Mouse (Mus musculus): ENCODE measurements around the gene Prox1. TPM values are rescaled to one million over a fixed set of nuclear protein-coding genes. Genes with fewer than 3 reads are reported as not detected.

Gene Prox1
- total and polyA plus RNA-seq, 2 experiments from 2014 or later, result 3.8 to 8.4 TPM

DNA sequence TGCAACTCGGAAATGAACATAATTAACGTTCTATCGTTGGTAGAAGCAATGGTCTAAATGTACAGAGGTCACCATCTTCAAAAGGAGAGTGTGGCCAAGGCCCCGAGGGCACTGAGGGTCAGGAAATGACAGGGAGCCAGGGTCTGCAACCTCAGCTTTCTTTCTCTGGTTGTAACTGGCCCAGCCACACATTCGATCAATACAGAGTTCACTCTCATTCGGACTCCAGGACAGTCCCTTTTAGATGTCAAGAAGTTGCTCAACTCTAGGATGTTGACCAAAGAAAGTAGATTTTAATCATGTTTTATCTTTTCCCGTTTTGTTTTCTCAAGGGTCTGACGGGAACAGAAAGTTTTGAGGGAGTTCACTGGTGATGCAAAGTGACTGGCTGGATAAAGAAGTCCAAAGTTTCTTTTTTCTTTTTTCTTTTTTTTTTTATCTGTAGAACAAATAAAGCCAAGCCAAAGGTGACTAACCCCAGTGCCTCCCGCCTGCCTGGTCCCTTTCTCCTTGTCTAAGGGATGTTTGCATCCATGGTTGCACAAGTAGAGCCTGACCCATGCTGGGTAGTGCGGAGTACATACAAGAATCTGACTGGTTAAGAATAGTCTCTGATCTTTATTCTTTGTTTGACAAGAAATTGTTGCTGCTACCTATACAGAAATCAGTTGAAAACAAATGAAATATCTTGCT, 34.0 kb upstream of the Prox1 start:
- H3K9ac ChIP-seq (replicated peaks; ENCODE audit: low read length), result no peak overlapping the region
- H3K4me2 ChIP-seq (ENCODE audit: low read depth, low read length), result no peak overlapping the region
- no peaks in the 10 kb centered on the region for H3K4me1 ChIP-seq (ENCODE audit: insufficient read depth, low read length)
- DNase-seq (ENCODE audit: low spot score), result no peak
- no peaks in the 10 kb centered on the region for H3K27me3 ChIP-seq (ENCODE audit: insufficient read depth, low read length)
- no peak overlapping the region for H3K4me3 ChIP-seq (ENCODE audit: low read length)
- no peak overlapping the region for H3K27ac ChIP-seq
- H3K36me3 ChIP-seq (ENCODE audit: insufficient read depth, low read length), result no peaks in the 10 kb centered on the region
- no peaks in the 10 kb centered on the region for H3K9me3 ChIP-seq (ENCODE audit: low read length)
- TF ChIP-seq CTCF (IDR thresholded peaks at IDR 0.05; ENCODE audit: low read depth), result no peak
- no peak for ATAC-seq
- 39% methylated on average over 10 of the region's 10 CpGs for WGBS

DNA sequence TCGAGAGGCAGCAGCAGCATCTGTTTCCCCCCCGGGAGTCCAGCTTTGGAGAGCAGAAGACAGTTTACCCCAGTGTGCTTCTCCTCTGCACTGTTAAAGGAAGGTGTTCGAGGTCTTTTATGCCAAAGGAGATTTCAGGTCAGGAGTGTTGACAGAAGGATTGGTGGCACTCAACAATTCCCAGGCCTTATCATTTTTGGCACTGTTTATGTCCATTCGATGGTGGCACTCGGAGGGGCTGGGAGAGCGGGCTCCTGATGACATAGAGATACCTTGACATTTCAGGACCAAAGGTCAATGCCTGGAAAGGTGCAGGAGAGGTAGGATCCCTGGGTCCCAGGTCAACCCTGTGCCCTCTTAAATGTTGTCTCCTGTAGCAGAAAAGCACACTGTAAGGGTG, 31.2 kb upstream of the Prox1 start:
- no peak overlapping the region for H3K27ac ChIP-seq
- no peak for TF ChIP-seq CTCF (IDR thresholded peaks at IDR 0.05; ENCODE audit: low read depth)
- 88% methylated on average over 6 of the region's 6 CpGs for WGBS
- ATAC-seq (no peak), DNase-seq (ENCODE audit: low spot score) (no peak)
- no peaks in the 10 kb centered on the region for H3K4me1 ChIP-seq (ENCODE audit: insufficient read depth, low read length)
- H3K9me3 ChIP-seq (ENCODE audit: low read length), result no peaks in the 10 kb centered on the region
- H3K36me3 ChIP-seq (ENCODE audit: insufficient read depth, low read length), result no peaks in the 10 kb centered on the region
- H3K4me3 ChIP-seq (ENCODE audit: low read length), result no peak overlapping the region
- no peak overlapping the region for H3K4me2 ChIP-seq (ENCODE audit: low read depth, low read length)
- H3K27me3 ChIP-seq (ENCODE audit: insufficient read depth, low read length), result no peaks in the 10 kb centered on the region
- no peak overlapping the region for H3K9ac ChIP-seq (replicated peaks; ENCODE audit: low read length)

DNA sequence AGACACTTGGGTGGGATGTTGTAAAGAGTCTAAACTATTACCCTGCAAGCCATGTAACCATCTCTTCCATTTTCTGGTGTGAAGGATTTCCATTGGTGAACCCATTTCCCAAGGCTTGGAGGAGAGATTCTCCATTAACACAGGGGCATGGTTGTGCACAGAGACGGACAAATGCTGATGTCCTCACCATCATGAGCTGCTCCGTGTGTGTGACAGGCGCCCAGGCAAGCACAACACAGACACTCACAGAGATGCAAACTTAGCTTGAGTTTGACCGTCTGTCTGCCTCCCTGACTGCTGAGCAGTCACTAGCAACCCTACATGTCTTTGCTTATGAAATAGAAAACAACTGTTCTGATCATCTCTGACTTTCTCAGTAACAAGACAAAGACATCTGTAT, 30.5 kb upstream of the Prox1 start:
- H3K4me3 ChIP-seq (ENCODE audit: low read length), result no peak overlapping the region
- DNase-seq (ENCODE audit: low spot score) (no peak), ATAC-seq (no peak)
- no peak for TF ChIP-seq CTCF (IDR thresholded peaks at IDR 0.05; ENCODE audit: low read depth)
- H3K27ac ChIP-seq, result no peak overlapping the region
- 96% methylated on average over 4 of the region's 4 CpGs for WGBS
- no peak overlapping the region for H3K4me2 ChIP-seq (ENCODE audit: low read depth, low read length)
- H3K9ac ChIP-seq (replicated peaks; ENCODE audit: low read length), result no peak overlapping the region
- no peaks in the 10 kb centered on the region for H3K36me3 ChIP-seq (ENCODE audit: insufficient read depth, low read length)
- no peaks in the 10 kb centered on the region for H3K27me3 ChIP-seq (ENCODE audit: insufficient read depth, low read length)
- H3K9me3 ChIP-seq (ENCODE audit: low read length), result no peaks in the 10 kb centered on the region
- no peaks in the 10 kb centered on the region for H3K4me1 ChIP-seq (ENCODE audit: insufficient read depth, low read length)

DNA sequence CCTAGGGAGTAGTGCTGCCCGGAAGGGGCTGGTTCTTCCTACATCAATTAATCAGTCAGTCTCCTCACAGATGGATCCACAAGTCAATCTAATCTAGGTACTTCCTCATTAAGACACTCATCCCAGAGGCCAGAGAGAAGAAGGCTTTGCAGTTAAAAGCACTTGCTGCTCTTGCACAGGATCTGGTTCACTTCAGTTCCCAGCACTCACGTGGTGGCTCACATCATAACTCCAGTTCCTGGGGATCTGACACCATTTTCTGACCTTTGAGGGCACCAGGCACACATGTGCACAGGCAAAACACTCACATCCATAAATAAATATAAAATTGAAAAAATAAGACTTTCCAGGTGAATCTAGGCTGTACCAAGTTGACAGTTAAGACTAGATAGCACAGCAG, 27.7 kb upstream of the Prox1 start:
- H3K9ac ChIP-seq (replicated peaks; ENCODE audit: low read length), result no peak overlapping the region
- H3K27me3 ChIP-seq (ENCODE audit: insufficient read depth, low read length), result peaks cover under 1% of the 10 kb centered on the region; the same call in 1 of the 2 replicates
- H3K4me2 ChIP-seq (ENCODE audit: low read depth, low read length), result no peak overlapping the region
- H3K9me3 ChIP-seq (ENCODE audit: low read length), result no peaks in the 10 kb centered on the region
- TF ChIP-seq CTCF (IDR thresholded peaks at IDR 0.05; ENCODE audit: low read depth), result no peak
- no peak overlapping the region for H3K27ac ChIP-seq
- H3K36me3 ChIP-seq (ENCODE audit: insufficient read depth, low read length), result no peaks in the 10 kb centered on the region
- no peaks in the 10 kb centered on the region for H3K4me1 ChIP-seq (ENCODE audit: insufficient read depth, low read length)
- DNase-seq (ENCODE audit: low spot score) (no peak), ATAC-seq (no peak)
- no peak overlapping the region for H3K4me3 ChIP-seq (ENCODE audit: low read length)
- WGBS, result 88% methylated on average over 2 of the region's 2 CpGs

DNA sequence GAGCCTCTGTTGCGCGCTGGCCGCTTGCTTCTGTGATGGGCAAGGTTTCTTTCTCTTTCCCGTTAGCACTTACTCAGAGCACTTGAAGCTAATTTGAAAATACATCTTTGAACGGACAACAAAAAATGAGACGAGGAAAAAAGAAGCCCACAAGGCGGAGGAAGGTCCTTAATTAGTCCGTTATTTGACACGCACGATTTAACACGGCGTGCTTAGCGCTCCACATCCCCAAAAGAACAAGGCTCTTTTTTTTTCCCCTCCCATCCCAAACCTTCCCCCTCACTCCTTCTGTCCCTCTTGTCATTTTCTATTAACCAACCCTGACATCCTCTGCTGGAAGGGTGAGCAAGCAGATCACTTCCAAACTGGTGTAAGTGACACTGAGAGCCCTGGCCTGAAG, 21.5 kb upstream of the Prox1 start:
- no peaks in the 10 kb centered on the region for H3K4me1 ChIP-seq (ENCODE audit: insufficient read depth, low read length)
- no peaks in the 10 kb centered on the region for H3K36me3 ChIP-seq (ENCODE audit: insufficient read depth, low read length)
- DNase-seq (ENCODE audit: low spot score) (no peak), ATAC-seq (no peak)
- no peak overlapping the region for H3K27ac ChIP-seq
- H3K4me2 ChIP-seq (ENCODE audit: low read depth, low read length), result no peak overlapping the region
- H3K9me3 ChIP-seq (ENCODE audit: low read length), result no peaks in the 10 kb centered on the region
- H3K4me3 ChIP-seq (ENCODE audit: low read length), result no peak overlapping the region
- 27% methylated on average over 13 of the region's 13 CpGs for WGBS
- TF ChIP-seq CTCF (IDR thresholded peaks at IDR 0.05; ENCODE audit: low read depth), result no peak
- no peak overlapping the region for H3K9ac ChIP-seq (replicated peaks; ENCODE audit: low read length)
- H3K27me3 ChIP-seq (ENCODE audit: insufficient read depth, low read length), result peaks cover 4% of the 10 kb centered on the region; the same call in 1 of the 2 replicates

DNA sequence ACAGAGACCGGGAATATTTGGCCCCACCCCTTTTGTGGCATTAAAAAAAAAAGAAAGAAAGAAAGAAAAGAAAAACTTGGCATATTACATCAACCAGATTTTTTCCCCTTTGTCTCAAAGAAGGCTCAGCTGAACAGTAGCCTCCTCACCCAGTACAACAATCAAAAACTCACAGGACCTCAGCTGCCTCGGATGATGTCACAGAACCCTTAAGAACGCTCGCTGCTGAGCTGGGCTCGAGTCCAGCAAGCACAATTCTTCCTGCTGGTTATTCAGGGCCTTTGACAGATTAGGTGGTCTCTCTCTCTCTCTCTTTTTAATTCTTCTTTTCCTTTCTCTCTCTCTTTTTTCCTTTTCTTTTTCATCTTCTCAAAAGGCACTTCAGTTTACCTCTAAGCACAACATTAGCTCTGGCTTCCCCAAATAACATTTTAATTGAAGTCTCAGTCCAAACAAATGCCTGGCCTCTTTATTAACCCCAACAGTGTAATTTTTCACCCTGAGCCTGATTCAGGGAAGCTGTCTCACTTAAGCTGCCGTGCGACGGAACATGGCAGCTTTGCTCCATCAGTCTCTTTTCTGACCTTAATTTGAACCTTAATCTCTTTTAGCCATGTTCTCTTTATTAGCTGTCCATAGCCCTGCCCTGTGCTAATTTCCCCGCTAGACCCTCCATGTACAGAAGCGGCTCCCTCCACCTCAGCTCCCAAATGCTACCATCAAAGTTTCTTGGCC, 19.9 kb upstream of the Prox1 start:
- Histone ChIP-seq H3K9me3 (ENCODE audit: low read length) (no peaks in the 10 kb centered on the region), H3K4me2 (ENCODE audit: low read depth, low read length) (no peak overlapping the region), H3K9ac (replicated peaks; ENCODE audit: low read length) (no peak overlapping the region), H3K4me1 (ENCODE audit: insufficient read depth, low read length) (no peaks in the 10 kb centered on the region), H3K4me3 (ENCODE audit: low read length) (no peak overlapping the region), H3K36me3 (ENCODE audit: insufficient read depth, low read length) (no peaks in the 10 kb centered on the region), H3K27me3 (ENCODE audit: insufficient read depth, low read length) (peaks cover 4% of the 10 kb centered on the region; the same call in 1 of the 2 replicates), H3K27ac (no peak overlapping the region)
- DNase-seq (ENCODE audit: low spot score) (peak; percentile 74), ATAC-seq (no peak)
- TF ChIP-seq CTCF (IDR thresholded peaks at IDR 0.05; ENCODE audit: low read depth), result no peak
- 23% methylated on average over 10 of the region's 10 CpGs for WGBS

DNA sequence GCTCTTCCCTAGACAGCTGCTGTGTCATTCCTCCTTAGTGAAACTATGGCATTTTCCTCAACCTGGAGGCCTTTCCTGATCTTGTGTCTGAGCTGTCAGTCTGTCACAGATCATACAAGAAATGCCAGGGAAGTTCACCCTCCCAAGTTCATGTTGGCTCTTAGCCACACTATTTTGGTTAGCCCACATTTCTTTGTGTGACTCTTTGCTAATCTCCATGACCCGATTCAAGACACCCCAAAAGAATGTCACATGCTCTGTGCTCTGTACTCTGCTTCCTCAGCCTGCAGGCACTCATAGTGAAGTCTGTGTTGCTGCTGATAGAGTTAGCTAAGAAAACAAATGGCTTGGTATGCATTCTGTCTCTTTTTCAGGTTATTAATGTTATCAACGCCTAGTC, 18.6 kb upstream of the Prox1 start:
- WGBS, result 78% methylated on average over 2 of the region's 2 CpGs
- no peak overlapping the region for H3K4me3 ChIP-seq (ENCODE audit: low read length)
- no peak overlapping the region for H3K4me2 ChIP-seq (ENCODE audit: low read depth, low read length)
- no peaks in the 10 kb centered on the region for H3K9me3 ChIP-seq (ENCODE audit: low read length)
- H3K27me3 ChIP-seq (ENCODE audit: insufficient read depth, low read length), result peaks cover 4% of the 10 kb centered on the region; the same call in 1 of the 2 replicates
- no peak for TF ChIP-seq CTCF (IDR thresholded peaks at IDR 0.05; ENCODE audit: low read depth)
- H3K36me3 ChIP-seq (ENCODE audit: insufficient read depth, low read length), result no peaks in the 10 kb centered on the region
- no peak overlapping the region for H3K9ac ChIP-seq (replicated peaks; ENCODE audit: low read length)
- DNase-seq (ENCODE audit: low spot score) (no peak), ATAC-seq (no peak)
- no peak overlapping the region for H3K27ac ChIP-seq
- no peaks in the 10 kb centered on the region for H3K4me1 ChIP-seq (ENCODE audit: insufficient read depth, low read length)

Data from hindbrain, postnatal 0 days (tissue).